Mouse (Mus musculus) heart, postnatal 0 days (tissue): ENCODE data around the gene Asb4.

Experiments
- CTCF ChIP-seq: IDR thresholded peaks from 2 replicates; pipeline ENCODE4 v1.5.1; 2016; ENCODE audit warnings: antibody characterized with exemption, control low read depth, low read depth
- EP300 ChIP-seq: IDR thresholded peaks from 2 replicates; pipeline ENCODE4 v1.6.1; 2016; ENCODE audit warnings: antibody characterized with exemption, low read depth

DNA sequence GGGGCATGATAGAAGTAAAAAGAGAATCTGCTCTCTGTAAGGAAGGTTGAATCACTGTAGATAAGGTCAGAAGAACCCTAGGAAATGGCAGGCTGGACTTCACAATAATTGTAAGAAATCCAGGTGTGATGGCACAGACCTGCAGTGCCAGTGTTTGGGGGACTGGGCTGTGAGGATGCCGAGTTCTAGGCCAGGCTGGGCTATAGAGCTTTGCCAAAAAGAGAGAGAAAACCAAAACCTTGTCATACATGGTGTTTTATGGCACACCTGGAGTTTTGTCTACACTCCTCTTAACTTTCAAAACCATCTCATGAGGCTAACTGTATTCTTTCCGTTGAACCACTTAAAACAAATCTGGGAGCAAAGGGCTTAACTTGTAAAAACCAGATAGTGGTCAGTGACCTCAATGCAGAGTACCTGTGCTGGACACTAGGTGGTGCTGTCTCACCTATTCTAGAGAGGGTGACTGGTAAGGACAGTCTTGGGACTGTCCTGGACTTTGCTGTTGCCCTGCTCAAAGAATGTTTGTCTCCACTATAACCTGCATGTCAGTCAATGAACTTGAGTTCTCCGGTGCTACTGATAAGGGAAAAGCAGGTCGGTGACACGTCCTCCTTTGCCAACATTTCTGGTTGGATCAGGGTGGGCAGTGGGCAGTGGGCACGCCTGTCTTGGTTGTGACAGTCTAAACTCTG, 27.7 kb downstream of the Asb4 start:
- TF ChIP-seq CTCF = peak; percentile 98
- no peak for TF ChIP-seq EP300
